Mouse (Mus musculus): ENCODE data around the gene Dnajb13. TPM values are rescaled to one million over a fixed set of nuclear protein-coding genes. Genes with fewer than 3 reads are reported as not detected.

Dnajb13 gene
- polyA plus RNA-seq, 1 experiment from 2014 or later = 0.18 TPM

GRCm38 (mm10) chr7:100537519-100537902 lies 22.8 kb upstream of the Dnajb13 start:
- Histone ChIP-seq H3K9me3 (no peaks in the 10 kb centered on the region), H3K36me3 (peaks cover 19% of the 10 kb centered on the region), H3K4me3 (peak overlapping the region; percentile 70), H3K4me1 (peaks cover 10% of the 10 kb centered on the region), H3K27me3 (no peaks in the 10 kb centered on the region), H3K27ac (0 out of 2 replicates have a peak overlapping the region, but pooled peaks have one; percentile 81), H3K9ac (peak overlapping the region; percentile 81), H3K4me2 (peak overlapping the region; percentile 62)
- no peak for ATAC-seq (ENCODE audit: insufficient number of reproducible peaks, insufficient read depth, low FRiP score, low TSS enrichment, low read depth)
- WGBS = 32% methylated on average over 7 of the region's 7 CpGs

GRCm38 (mm10) chr7:100536804-100537518 lies 22.2 kb upstream of the Dnajb13 start, which contains the start of gene Coa4:
TSS of gene Coa4 (plus strand) at chr7:100537071.
- H3K4me1 ChIP-seq = peaks cover 10% of the 10 kb centered on the region
- peak within 1 kb of the TSS; percentile 81 for H3K27ac ChIP-seq
- H3K36me3 ChIP-seq = peaks cover 19% of the 10 kb centered on the region
- WGBS = under 1% methylated on average over 33 of the region's 33 CpGs
- peak within 1 kb of the TSS; percentile 62 for H3K4me2 ChIP-seq
- peak within 1 kb of the TSS; percentile 70 for H3K4me3 ChIP-seq
- no peaks in the 10 kb centered on the region for H3K27me3 ChIP-seq
- no peaks in the 10 kb centered on the region for H3K9me3 ChIP-seq
- H3K9ac ChIP-seq = peak within 1 kb of the TSS; percentile 81
- ATAC-seq (ENCODE audit: insufficient number of reproducible peaks, insufficient read depth, low FRiP score, low TSS enrichment, low read depth) = peak; percentile 98

DNA sequence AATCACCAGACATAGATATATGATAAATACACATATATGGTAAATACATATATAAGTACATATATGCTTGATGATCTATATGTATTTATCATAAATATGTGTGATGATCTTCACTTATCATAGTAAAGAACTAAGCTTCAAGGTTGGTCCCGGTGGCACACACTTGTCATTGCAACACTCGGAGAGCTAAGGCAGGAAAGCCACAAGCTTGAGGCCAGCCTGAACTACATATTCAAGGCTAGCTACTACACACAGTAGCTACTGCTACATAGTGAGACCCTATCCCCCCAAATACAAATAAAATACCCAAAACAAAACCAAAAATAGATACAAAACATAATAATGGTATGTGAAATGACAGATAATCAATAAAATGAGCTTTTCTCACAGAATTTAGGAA lies 21.1 kb upstream of the Dnajb13 start:
- Histone ChIP-seq H3K9ac (no peak overlapping the region), H3K4me3 (peak overlapping the region; percentile 70; the same call in 1 of the 2 replicates), H3K27me3 (no peaks in the 10 kb centered on the region), H3K4me1 (peaks cover 10% of the 10 kb centered on the region), H3K36me3 (peaks cover 19% of the 10 kb centered on the region), H3K4me2 (peak overlapping the region; percentile 62), H3K27ac (no peak overlapping the region), H3K9me3 (no peaks in the 10 kb centered on the region)
- no peak for ATAC-seq (ENCODE audit: insufficient number of reproducible peaks, insufficient read depth, low FRiP score, low TSS enrichment, low read depth)
- 88% methylated on average over 2 of the region's 2 CpGs for WGBS

DNA sequence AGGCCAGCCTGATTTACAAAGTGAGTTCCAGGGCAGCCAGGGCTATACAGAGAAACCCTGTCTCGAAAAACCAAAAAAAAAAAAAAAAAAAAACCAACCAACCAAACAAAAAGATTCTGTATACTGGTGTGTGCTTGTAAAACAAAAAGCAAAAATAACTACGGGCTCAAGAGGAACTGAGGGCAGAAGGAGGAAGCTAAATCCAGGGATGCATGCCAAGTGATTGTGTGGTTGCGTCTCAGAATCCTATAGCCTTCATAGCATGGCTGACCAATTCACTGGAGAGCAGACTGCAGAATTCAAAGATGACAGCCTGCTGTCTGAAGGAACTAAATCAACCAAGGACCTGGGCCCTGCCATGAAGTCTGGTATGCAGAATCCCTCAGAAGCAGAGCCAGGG lies 19.5 kb upstream of the Dnajb13 start:
- Histone ChIP-seq H3K36me3 (peaks cover 4% of the 10 kb centered on the region), H3K27me3 (no peaks in the 10 kb centered on the region), H3K4me3 (no peak overlapping the region), H3K4me2 (no peak overlapping the region), H3K27ac (no peak overlapping the region), H3K4me1 (peaks cover 10% of the 10 kb centered on the region), H3K9me3 (no peaks in the 10 kb centered on the region), H3K9ac (no peak overlapping the region)
- WGBS = 82% methylated on average over 3 of the region's 3 CpGs
- ATAC-seq (ENCODE audit: insufficient number of reproducible peaks, insufficient read depth, low FRiP score, low TSS enrichment, low read depth) = no peak

- WGBS = 72% methylated on average over 2 of the region's 2 CpGs
- H3K4me3 ChIP-seq = no peak overlapping the region
Observed at GRCm38 (mm10) chr7:100533503-100533902, 18.7 kb upstream of the Dnajb13 start.

GRCm38 (mm10) chr7:100530766-100531165 lies 16.0 kb upstream of the Dnajb13 start:
- H3K4me1 ChIP-seq = no peaks in the 10 kb centered on the region
- H3K4me3 ChIP-seq = no peak overlapping the region
- H3K9me3 ChIP-seq = no peaks in the 10 kb centered on the region
- H3K36me3 ChIP-seq = no peaks in the 10 kb centered on the region
- no peak overlapping the region for H3K27ac ChIP-seq
- ATAC-seq (ENCODE audit: insufficient number of reproducible peaks, insufficient read depth, low FRiP score, low TSS enrichment, low read depth) = no peak
- H3K9ac ChIP-seq = no peak overlapping the region
- WGBS = 91% methylated on average over 5 of the region's 5 CpGs
- H3K27me3 ChIP-seq = no peaks in the 10 kb centered on the region; the same call in 1 of the 2 replicates
- no peak overlapping the region for H3K4me2 ChIP-seq

More at GRCm38 (mm10) chr7:100533503-100533902, 18.7 kb upstream of the Dnajb13 start:
- H3K4me1 ChIP-seq = peaks cover 10% of the 10 kb centered on the region
- H3K27me3 ChIP-seq = no peaks in the 10 kb centered on the region
- H3K36me3 ChIP-seq = no peaks in the 10 kb centered on the region
- no peak overlapping the region for H3K27ac ChIP-seq
- no peak overlapping the region for H3K4me2 ChIP-seq
- ATAC-seq (ENCODE audit: insufficient number of reproducible peaks, insufficient read depth, low FRiP score, low TSS enrichment, low read depth) = no peak
- no peaks in the 10 kb centered on the region for H3K9me3 ChIP-seq
- no peak overlapping the region for H3K9ac ChIP-seq

DNA sequence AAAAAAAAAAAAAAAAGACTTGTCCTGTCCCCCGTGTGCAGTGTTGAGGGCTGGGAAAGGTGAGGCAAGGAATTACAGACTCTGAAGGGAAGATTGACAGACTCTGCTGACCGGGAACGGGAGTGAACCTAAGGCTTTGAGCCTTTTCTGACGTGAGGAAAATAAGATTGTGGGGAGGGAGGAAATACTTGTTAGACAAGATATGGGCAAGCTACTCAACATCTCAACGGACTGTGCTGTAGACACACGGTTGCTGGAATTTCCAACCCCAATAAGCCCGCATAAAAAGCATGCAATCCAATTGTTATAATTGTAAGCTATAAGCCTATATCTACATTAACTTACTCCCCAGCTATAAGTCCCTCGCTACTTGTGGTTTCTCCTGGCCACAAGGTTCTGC lies 9.9 kb upstream of the Dnajb13 start:
- no peak overlapping the region for H3K9ac ChIP-seq
- no peaks in the 10 kb centered on the region for H3K4me1 ChIP-seq
- H3K27ac ChIP-seq = no peak overlapping the region
- no peaks in the 10 kb centered on the region for H3K36me3 ChIP-seq
- 60% methylated on average over 8 of the region's 8 CpGs for WGBS
- H3K9me3 ChIP-seq = no peaks in the 10 kb centered on the region
- H3K27me3 ChIP-seq = no peaks in the 10 kb centered on the region; the same call in 1 of the 2 replicates
- no peak overlapping the region for H3K4me3 ChIP-seq
- no peak overlapping the region for H3K4me2 ChIP-seq
- no peak for ATAC-seq (ENCODE audit: insufficient number of reproducible peaks, insufficient read depth, low FRiP score, low TSS enrichment, low read depth)

DNA sequence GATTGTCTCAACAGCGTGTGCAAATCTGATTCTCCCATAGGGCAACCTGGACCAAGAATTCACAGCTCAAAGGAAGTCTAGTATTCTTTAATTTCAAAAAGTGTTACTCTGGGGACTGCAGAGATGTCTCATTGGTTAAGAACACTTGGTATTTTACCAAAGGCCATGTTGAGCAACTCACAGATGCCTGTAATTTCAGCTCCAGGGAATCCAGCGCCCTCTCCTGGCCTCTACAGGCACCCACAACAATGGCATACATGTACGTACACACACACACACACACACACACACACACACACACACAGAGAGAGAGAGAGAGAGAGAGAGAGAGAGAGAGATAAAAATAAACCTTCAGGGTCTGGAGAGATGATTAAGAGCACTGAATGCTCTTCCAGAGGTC lies 7.5 kb upstream of the Dnajb13 start:
- Histone ChIP-seq H3K4me3 (no peak overlapping the region), H3K36me3 (no peaks in the 10 kb centered on the region), H3K27me3 (no peaks in the 10 kb centered on the region; the same call in 1 of the 2 replicates), H3K4me2 (no peak overlapping the region), H3K27ac (no peak overlapping the region), H3K4me1 (no peaks in the 10 kb centered on the region), H3K9ac (no peak overlapping the region), H3K9me3 (no peaks in the 10 kb centered on the region)
- WGBS = 73% methylated on average over 3 of the region's 3 CpGs
- no peak for ATAC-seq (ENCODE audit: insufficient number of reproducible peaks, insufficient read depth, low FRiP score, low TSS enrichment, low read depth)

- Histone ChIP-seq H3K27ac (no peak overlapping the region), H3K4me3 (no peak overlapping the region), H3K9me3 (no peaks in the 10 kb centered on the region), H3K36me3 (no peaks in the 10 kb centered on the region), H3K9ac (no peak overlapping the region), H3K4me2 (0 out of 2 replicates have a peak overlapping the region, but pooled peaks have one; percentile 11), H3K27me3 (no peaks in the 10 kb centered on the region), H3K4me1 (no peaks in the 10 kb centered on the region)
- WGBS = 22% methylated on average over 10 of the region's 10 CpGs
- ATAC-seq (ENCODE audit: insufficient number of reproducible peaks, insufficient read depth, low FRiP score, low TSS enrichment, low read depth) = no peak
Observed at GRCm38 (mm10) chr7:100520663-100521285, 6.0 kb upstream of the Dnajb13 start.

- no peaks in the 10 kb centered on the region for H3K27me3 ChIP-seq
- no peaks in the 10 kb centered on the region for H3K4me1 ChIP-seq
- H3K9me3 ChIP-seq = no peaks in the 10 kb centered on the region
- no peak overlapping the region for H3K4me2 ChIP-seq
- WGBS = 67% methylated on average over 7 of the region's 7 CpGs
- ATAC-seq (ENCODE audit: insufficient number of reproducible peaks, insufficient read depth, low FRiP score, low TSS enrichment, low read depth) = no peak
- H3K27ac ChIP-seq = no peak overlapping the region
- H3K4me3 ChIP-seq = no peak overlapping the region
- H3K36me3 ChIP-seq = no peaks in the 10 kb centered on the region
- H3K9ac ChIP-seq = no peak overlapping the region
Observed at GRCm38 (mm10) chr7:100520204-100520603, 5.4 kb upstream of the Dnajb13 start.

DNA sequence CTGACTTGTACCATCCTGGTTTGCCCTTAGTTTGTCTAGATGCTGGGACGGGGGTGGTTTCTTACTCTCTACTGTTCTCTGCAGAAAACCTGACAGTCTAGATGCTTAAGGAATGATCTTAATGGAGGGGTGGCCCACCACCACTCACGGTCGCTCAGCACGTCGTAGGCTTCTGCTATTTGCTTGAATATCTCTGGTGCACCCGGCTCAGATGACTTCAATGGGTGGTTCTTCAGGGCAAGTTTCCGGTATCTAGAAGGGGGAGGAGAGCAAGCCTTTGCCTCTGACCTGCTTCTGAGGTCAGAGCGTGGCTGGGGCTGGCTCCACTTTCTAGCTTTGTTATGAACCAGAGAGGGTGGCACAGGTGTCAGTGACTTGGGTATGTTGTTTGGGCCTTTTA lies 3.2 kb downstream of the Dnajb13 start:
- H3K27ac ChIP-seq = no peak overlapping the region
- no peak overlapping the region for H3K9ac ChIP-seq
- WGBS = 72% methylated on average over 8 of the region's 8 CpGs
- H3K4me2 ChIP-seq = no peak overlapping the region
- H3K4me3 ChIP-seq = no peak overlapping the region
- H3K9me3 ChIP-seq = no peaks in the 10 kb centered on the region
- H3K36me3 ChIP-seq = no peaks in the 10 kb centered on the region
- peaks cover 6% of the 10 kb centered on the region; the same call in 1 of the 2 replicates for H3K27me3 ChIP-seq
- no peak for ATAC-seq (ENCODE audit: insufficient number of reproducible peaks, insufficient read depth, low FRiP score, low TSS enrichment, low read depth)
- H3K4me1 ChIP-seq = no peaks in the 10 kb centered on the region

GRCm38 (mm10) chr7:100508670-100509069 lies 6.1 kb downstream of the Dnajb13 start:
- no peak for ATAC-seq (ENCODE audit: insufficient number of reproducible peaks, insufficient read depth, low FRiP score, low TSS enrichment, low read depth)
- Histone ChIP-seq H3K4me1 (no peaks in the 10 kb centered on the region), H3K27me3 (peaks cover 3% of the 10 kb centered on the region; the same call in 1 of the 2 replicates), H3K9me3 (no peaks in the 10 kb centered on the region), H3K36me3 (no peaks in the 10 kb centered on the region), H3K27ac (no peak overlapping the region), H3K4me3 (no peak overlapping the region), H3K9ac (no peak overlapping the region), H3K4me2 (no peak overlapping the region)
- WGBS = 79% methylated on average over 3 of the region's 3 CpGs
